Mouse (Mus musculus) liver, embryonic 13.5 days (tissue): ENCODE measurements at regions not wholly inside any gene's neighbourhood (a gene's known extent, or its start where the extent isn't known, plus 50 kb on each side); places are given as distances from the start of the nearest gene placed in this dataset.

ENCODE experiments used
- ATAC-seq: fragments of 200-750 bp; cut with Nextera tagmentation; 2 replicates; pipeline ENCODE4 v1.8.0; 2017; ENCODE audit warnings: low read depth, mild to moderate bottlenecking, moderate number of reproducible peaks, moderate library complexity
- DNase-seq: peaks from one replicate; pipeline ENCODE4 v3.0.0; 2022
- H3K27ac ChIP-seq: fragments of 300-500 bp; sonication (generic); 2 replicates; pipeline ENCODE4 v1.5.1; 2015; ENCODE audit warnings: moderate library complexity, mild to moderate bottlenecking, inconsistent platforms
- H3K27me3 ChIP-seq: fragments of 300-500 bp; sonication (generic); 2 replicates; pipeline ENCODE4 v1.6.1; 2015; ENCODE audit warnings: mild to moderate bottlenecking, inconsistent platforms
- H3K36me3 ChIP-seq: fragments of 300-500 bp; sonication (generic); 2 replicates; pipeline ENCODE4 v1.6.1; 2015; ENCODE audit warnings: mild to moderate bottlenecking, inconsistent platforms
- H3K4me1 ChIP-seq: fragments of 300-500 bp; sonication (generic); replicated peaks from 2 replicates; pipeline ENCODE4 v1.6.1; 2015; ENCODE audit warnings: inconsistent platforms
- H3K4me2 ChIP-seq: fragments of 300-500 bp; sonication (generic); 2 replicates; pipeline ENCODE4 v1.6.1; 2015; ENCODE audit warnings: inconsistent platforms, mild to moderate bottlenecking, moderate library complexity
- H3K4me3 ChIP-seq: fragments of 300-500 bp; sonication (generic); replicated peaks from 2 replicates; pipeline ENCODE4 v1.5.1; 2015; ENCODE audit warnings: mild to moderate bottlenecking, inconsistent platforms
- H3K9ac ChIP-seq: fragments of 300-500 bp; sonication (generic); 2 replicates; pipeline ENCODE4 v1.6.1; 2015; ENCODE audit warnings: mild to moderate bottlenecking, inconsistent platforms
- H3K9me3 ChIP-seq: fragments of 300-500 bp; sonication (generic); replicated peaks from 2 replicates; pipeline ENCODE4 v1.6.1; 2016; ENCODE audit warnings: inconsistent platforms
- WGBS: fragments of 180-500 bp; shearing (Covaris S2); methylation state at CpG from one replicate; pipeline ENCODE4 v1.1.7; 2015; ENCODE audit not compliant: insufficient replicate concordance; 5-methylcytosine and 5-hydroxymethylcytosine counted together

GRCm38 (mm10) chr12:32465371-32465770 lies 86.9 kb downstream of the Ccdc71l start:
- DNase-seq: no peak

GRCm38 (mm10) chr12:32469863-32470262 lies 91.4 kb downstream of the Ccdc71l start:
- no peak overlapping the region for H3K4me2 ChIP-seq
- no peaks in the 10 kb centered on the region for H3K4me1 ChIP-seq
- H3K27me3 ChIP-seq: no peaks in the 10 kb centered on the region
- no peaks in the 10 kb centered on the region for H3K9me3 ChIP-seq
- 57% methylated on average over 4 of the region's 4 CpGs for WGBS
- no peak for ATAC-seq
- H3K27ac ChIP-seq: no peak overlapping the region
- no peak overlapping the region for H3K9ac ChIP-seq
- no peak overlapping the region for H3K4me3 ChIP-seq
- H3K36me3 ChIP-seq: no peaks in the 10 kb centered on the region
- no peak for DNase-seq

More at GRCm38 (mm10) chr12:32465371-32465770, 86.9 kb downstream of the Ccdc71l start:
- Histone ChIP-seq H3K9me3 (no peaks in the 10 kb centered on the region), H3K27me3 (no peaks in the 10 kb centered on the region), H3K9ac (no peak overlapping the region), H3K4me2 (no peak overlapping the region), H3K36me3 (no peaks in the 10 kb centered on the region), H3K4me3 (no peak overlapping the region), H3K4me1 (no peaks in the 10 kb centered on the region), H3K27ac (no peak overlapping the region)
- no peak for ATAC-seq
- 75% methylated on average over 6 of the region's 6 CpGs for WGBS

- H3K9me3 ChIP-seq: no peaks in the 10 kb centered on the region
- H3K4me1 ChIP-seq: no peaks in the 10 kb centered on the region
- WGBS: 49% methylated on average over 3 of the region's 3 CpGs
- ATAC-seq (no peak), DNase-seq (no peak)
- H3K36me3 ChIP-seq: no peaks in the 10 kb centered on the region
- no peak overlapping the region for H3K9ac ChIP-seq
- H3K4me2 ChIP-seq: no peak overlapping the region
- H3K27ac ChIP-seq: no peak overlapping the region
- no peak overlapping the region for H3K4me3 ChIP-seq
- no peaks in the 10 kb centered on the region for H3K27me3 ChIP-seq
Measured at GRCm38 (mm10) chr12:32479451-32479850, 100.9 kb downstream of the Ccdc71l start.

DNA sequence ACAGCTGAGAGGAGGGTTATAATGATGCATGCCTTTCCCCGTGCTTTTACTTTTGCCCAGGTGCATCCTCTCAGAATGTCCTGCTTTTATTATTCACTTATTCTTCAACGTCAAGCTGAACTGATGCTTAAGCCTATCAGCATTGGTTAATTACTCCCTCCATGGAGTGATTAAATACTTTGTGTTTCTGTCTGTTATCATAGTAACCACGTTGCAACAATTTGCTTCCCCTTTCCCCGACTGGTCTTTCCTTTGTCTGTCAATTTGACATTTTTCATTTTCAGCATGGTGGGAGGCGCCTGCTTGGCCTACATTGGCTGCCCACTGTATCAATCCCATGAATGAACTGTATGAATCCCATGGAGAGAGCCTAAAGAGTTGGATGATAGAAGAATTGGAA lies 101.8 kb downstream of the Ccdc71l start:
- Histone ChIP-seq H3K27ac (no peak overlapping the region), H3K36me3 (no peaks in the 10 kb centered on the region), H3K4me2 (no peak overlapping the region), H3K27me3 (no peaks in the 10 kb centered on the region), H3K4me1 (no peaks in the 10 kb centered on the region), H3K4me3 (no peak overlapping the region), H3K9me3 (no peaks in the 10 kb centered on the region), H3K9ac (no peak overlapping the region)
- WGBS: 23% methylated on average over 5 of the region's 5 CpGs
- DNase-seq: no peak
- no peak for ATAC-seq

- H3K4me1 ChIP-seq: no peaks in the 10 kb centered on the region
- H3K27ac ChIP-seq: no peak overlapping the region
- no peaks in the 10 kb centered on the region for H3K27me3 ChIP-seq
- ATAC-seq: no peak
- 74% methylated on average over 5 of the region's 5 CpGs for WGBS
- no peak overlapping the region for H3K9ac ChIP-seq
- H3K4me3 ChIP-seq: no peak overlapping the region
- no peak overlapping the region for H3K4me2 ChIP-seq
- DNase-seq: no peak
- no peaks in the 10 kb centered on the region for H3K36me3 ChIP-seq
- H3K9me3 ChIP-seq: no peaks in the 10 kb centered on the region
Measured at GRCm38 (mm10) chr12:32481051-32481450, 102.5 kb downstream of the Ccdc71l start.

DNA sequence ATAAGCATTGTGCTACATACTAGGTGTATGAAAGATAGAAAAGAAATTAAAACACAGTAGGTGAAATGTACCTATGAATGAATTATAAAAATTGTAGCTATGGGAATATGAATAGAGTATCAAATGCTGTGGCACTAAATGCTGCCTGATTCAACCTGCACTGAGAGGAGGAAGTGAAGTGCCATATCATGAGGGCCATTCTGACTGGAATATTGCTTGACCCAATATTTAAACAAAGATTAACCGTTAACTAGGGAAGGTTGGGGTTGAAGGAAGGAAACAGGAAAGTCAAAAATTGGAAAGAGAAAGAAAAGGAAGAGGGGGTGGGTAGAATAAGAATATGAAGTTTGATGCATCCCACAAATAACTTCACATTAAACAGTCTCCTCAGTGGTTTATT lies 103.8 kb downstream of the Ccdc71l start:
- Histone ChIP-seq H3K4me3 (no peak overlapping the region), H3K27me3 (no peaks in the 10 kb centered on the region), H3K9ac (no peak overlapping the region), H3K4me1 (no peaks in the 10 kb centered on the region), H3K36me3 (no peaks in the 10 kb centered on the region), H3K4me2 (no peak overlapping the region), H3K27ac (no peak overlapping the region), H3K9me3 (no peaks in the 10 kb centered on the region)
- DNase-seq (no peak), ATAC-seq (no peak)
- 39% methylated on average over 1 of the region's 1 CpGs for WGBS

GRCm38 (mm10) chr12:32482777-32483176 lies 104.3 kb downstream of the Ccdc71l start:
- H3K27me3 ChIP-seq: no peaks in the 10 kb centered on the region
- no peak overlapping the region for H3K4me3 ChIP-seq
- no peak for ATAC-seq
- no peak overlapping the region for H3K9ac ChIP-seq
- H3K4me2 ChIP-seq: no peak overlapping the region
- DNase-seq: no peak
- H3K27ac ChIP-seq: no peak overlapping the region
- H3K9me3 ChIP-seq: no peaks in the 10 kb centered on the region
- 0 out of 2 replicates have a peak, but pooled peaks cover 2% of the 10 kb centered on the region for H3K4me1 ChIP-seq
- no peaks in the 10 kb centered on the region for H3K36me3 ChIP-seq

GRCm38 (mm10) chr12:32486246-32486645 lies 107.7 kb downstream of the Ccdc71l start:
- Histone ChIP-seq H3K9me3 (no peaks in the 10 kb centered on the region), H3K27me3 (no peaks in the 10 kb centered on the region), H3K9ac (no peak overlapping the region), H3K4me2 (no peak overlapping the region), H3K27ac (no peak overlapping the region), H3K4me1 (peaks cover 3% of the 10 kb centered on the region; the same call in 1 of the 2 replicates), H3K36me3 (no peaks in the 10 kb centered on the region), H3K4me3 (no peak overlapping the region)
- ATAC-seq (no peak), DNase-seq (no peak)
- 33% methylated on average over 4 of the region's 4 CpGs for WGBS

DNA sequence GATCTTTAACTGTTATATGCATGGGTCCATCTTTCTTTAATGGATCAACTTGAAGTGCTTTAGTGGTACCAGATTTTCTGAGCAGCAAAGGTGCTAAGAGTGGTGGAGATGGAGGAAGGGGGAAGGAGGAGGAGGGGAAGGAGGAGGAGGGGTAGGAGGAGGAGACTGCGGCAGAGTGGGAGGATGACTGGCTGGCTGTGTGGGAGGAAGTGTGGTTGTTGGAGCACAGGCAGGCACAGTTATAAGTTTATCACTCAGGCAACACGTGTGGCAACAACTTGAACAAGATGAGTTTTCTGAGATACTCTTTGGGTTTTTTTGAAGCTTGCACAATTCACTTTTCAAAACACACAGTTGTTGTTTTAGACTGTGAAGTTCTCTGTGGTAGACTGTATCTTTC lies 108.2 kb downstream of the Ccdc71l start:
- no peak for DNase-seq
- 10% methylated on average over 2 of the region's 2 CpGs for WGBS

DNA sequence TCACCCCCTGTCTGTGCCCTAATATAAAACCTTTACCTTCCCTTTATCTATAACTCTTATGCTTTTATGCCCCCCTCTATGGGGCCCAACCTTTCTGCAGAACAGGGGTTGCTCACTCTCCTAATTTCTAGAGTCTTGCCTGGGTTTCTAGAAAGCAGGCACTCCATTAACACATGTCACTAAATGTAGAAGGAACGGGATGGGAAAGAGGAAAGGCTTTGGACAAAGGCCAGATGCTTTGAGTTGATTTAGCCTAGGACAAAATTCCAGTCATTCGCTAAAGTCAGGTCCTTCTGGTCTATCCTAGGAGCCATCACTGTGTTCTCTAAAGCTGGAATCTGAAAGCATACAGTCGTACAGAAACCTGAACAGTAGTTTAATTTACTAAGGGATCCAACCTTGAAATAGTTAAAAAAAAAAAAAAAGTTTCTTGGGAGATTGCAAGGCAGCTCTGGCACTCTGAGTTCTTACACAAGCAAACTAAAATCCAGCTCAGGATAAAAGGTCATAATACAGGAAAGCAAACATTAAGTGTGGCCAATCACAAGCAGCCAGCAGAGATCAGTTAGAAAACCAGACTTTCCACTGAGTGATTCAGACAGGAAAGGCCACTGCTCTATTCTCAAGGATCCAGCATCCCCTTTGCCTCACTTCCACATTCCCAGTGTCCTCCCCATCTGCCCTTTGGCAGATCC lies 109.5 kb downstream of the Ccdc71l start:
- H3K4me2 ChIP-seq: no peak overlapping the region
- DNase-seq: no peak
- no peak overlapping the region for H3K27ac ChIP-seq
- no peak for ATAC-seq
- H3K36me3 ChIP-seq: no peaks in the 10 kb centered on the region
- no peak overlapping the region for H3K4me3 ChIP-seq
- H3K9ac ChIP-seq: no peak overlapping the region
- peaks cover 3% of the 10 kb centered on the region; the same call in 1 of the 2 replicates for H3K4me1 ChIP-seq
- H3K9me3 ChIP-seq: no peaks in the 10 kb centered on the region
- H3K27me3 ChIP-seq: no peaks in the 10 kb centered on the region
- 49% methylated on average over 3 of the region's 3 CpGs for WGBS

More for the DNA sequence above, 108.2 kb downstream of the Ccdc71l start:
- Histone ChIP-seq H3K4me3 (no peak overlapping the region), H3K27me3 (no peaks in the 10 kb centered on the region), H3K4me1 (peaks cover 3% of the 10 kb centered on the region; the same call in 1 of the 2 replicates), H3K9ac (no peak overlapping the region), H3K4me2 (no peak overlapping the region), H3K27ac (no peak overlapping the region), H3K36me3 (no peaks in the 10 kb centered on the region), H3K9me3 (no peaks in the 10 kb centered on the region)
- no peak for ATAC-seq

GRCm38 (mm10) chr12:32488578-32488892 lies 110.0 kb downstream of the Ccdc71l start:
- no peak for ATAC-seq

GRCm38 (mm10) chr12:32489415-32490139 lies 111.1 kb downstream of the Ccdc71l start:
- Histone ChIP-seq H3K4me3 (no peak overlapping the region), H3K27ac (no peak overlapping the region), H3K4me2 (no peak overlapping the region), H3K27me3 (no peaks in the 10 kb centered on the region), H3K4me1 (peaks cover 3% of the 10 kb centered on the region; the same call in 1 of the 2 replicates), H3K9ac (no peak overlapping the region), H3K9me3 (no peaks in the 10 kb centered on the region), H3K36me3 (no peaks in the 10 kb centered on the region)
- DNase-seq: no peak
- no peak for ATAC-seq

More at GRCm38 (mm10) chr12:32488578-32488892, 110.0 kb downstream of the Ccdc71l start:
- Histone ChIP-seq H3K4me1 (peaks cover 3% of the 10 kb centered on the region; the same call in 1 of the 2 replicates), H3K9ac (no peak overlapping the region), H3K27ac (no peak overlapping the region), H3K4me3 (no peak overlapping the region), H3K4me2 (no peak overlapping the region), H3K9me3 (no peaks in the 10 kb centered on the region), H3K27me3 (no peaks in the 10 kb centered on the region), H3K36me3 (no peaks in the 10 kb centered on the region)
- DNase-seq: no peak
- 45% methylated on average over 1 of the region's 1 CpGs for WGBS
